Mouse (Mus musculus) erythroblast, embryonic 14.5 days (primary cell): ENCODE measurements around the gene Cd3g. TPM values are rescaled to one million over a fixed set of nuclear protein-coding genes. Genes with fewer than 3 reads are reported as not detected.

Experiments
- H3K27me3 ChIP-seq: 2 replicates; pipeline ENCODE4 v1.6.1; 2012; ENCODE audit warnings: inconsistent platforms; ENCODE audit not compliant: control insufficient read depth
- H3K36me3 ChIP-seq: 2 replicates; pipeline ENCODE4 v1.6.1; 2012; ENCODE audit warnings: mild to moderate bottlenecking, inconsistent platforms; ENCODE audit not compliant: control insufficient read depth
- H3K4me1 ChIP-seq: 2 replicates; pipeline ENCODE4 v1.6.1; 2012; ENCODE audit warnings: inconsistent platforms; ENCODE audit not compliant: control insufficient read depth
- H3K4me3 ChIP-seq: replicated peaks from 2 replicates; pipeline ENCODE3; 2012; ENCODE audit warnings: moderate library complexity, mild to moderate bottlenecking, inconsistent platforms
- H3K9me3 ChIP-seq: 2 replicates; pipeline ENCODE4 v1.6.1; 2012; ENCODE audit warnings: low read length, inconsistent platforms, mixed read lengths; ENCODE audit not compliant: control insufficient read depth
- GATA1 ChIP-seq: IDR thresholded peaks from 2 replicates; pipeline ENCODE4 v1.6.1; 2012; ENCODE audit warnings: low read length, inconsistent platforms, mixed read lengths
- TAL1 ChIP-seq: IDR thresholded peaks from 3 replicates; pipeline ENCODE4 v1.6.1; 2012; ENCODE audit warnings: low read length, inconsistent platforms, mixed read lengths
- polyA plus RNA-seq: library from polyadenylated mRNA; stranded (reverse); fragments of >175 nt; gene quantifications from 2 replicates; pipeline ENCODE4 v1.2.3, GENCODE M21; 2012

The Cd3g gene
- not detected in 2 replicates for polyA plus RNA-seq

- H3K9me3 ChIP-seq: no peaks in the 10 kb centered on the region
- TF ChIP-seq TAL1: no peak
- TF ChIP-seq GATA1: no peak
- H3K4me1 ChIP-seq: peaks cover 9% of the 10 kb centered on the region
- H3K36me3 ChIP-seq: no peaks in the 10 kb centered on the region
- no peak within 1 kb of the TSS for H3K4me3 ChIP-seq
- H3K27me3 ChIP-seq: peaks cover 12% of the 10 kb centered on the region
These were observed at the start of gene Cd3g for GRCm38 (mm10) chr9:44980242-44980641. TSS of gene Cd3g (minus strand) at chr9:44980431.

GRCm38 (mm10) chr9:45027376-45027775 lies 47.1 kb upstream of the Cd3g start:
- Histone ChIP-seq H3K27me3 (peaks cover 6% of the 10 kb centered on the region), H3K9me3 (no peaks in the 10 kb centered on the region), H3K4me3 (no peak overlapping the region), H3K4me1 (no peaks in the 10 kb centered on the region), H3K36me3 (no peaks in the 10 kb centered on the region)
- no peak for TF ChIP-seq TAL1
- no peak for TF ChIP-seq GATA1

GRCm38 (mm10) chr9:45024187-45024586 lies 44.0 kb upstream of the Cd3g start:
- H3K27me3 ChIP-seq: peaks cover 6% of the 10 kb centered on the region
- no peak overlapping the region for H3K4me3 ChIP-seq
- H3K36me3 ChIP-seq: no peaks in the 10 kb centered on the region
- no peaks in the 10 kb centered on the region for H3K4me1 ChIP-seq
- no peaks in the 10 kb centered on the region for H3K9me3 ChIP-seq
- TF ChIP-seq GATA1 (no peak), TAL1 (no peak)

- peaks cover 3% of the 10 kb centered on the region for H3K27me3 ChIP-seq
- H3K9me3 ChIP-seq: no peaks in the 10 kb centered on the region
- no peak for TF ChIP-seq TAL1
- no peak for TF ChIP-seq GATA1
These were observed 43.4 kb upstream of the Cd3g start for GRCm38 (mm10) chr9:45023638-45024037.

GRCm38 (mm10) chr9:45022800-45023199 lies 42.6 kb upstream of the Cd3g start:
- H3K36me3 ChIP-seq: no peaks in the 10 kb centered on the region
- no peak overlapping the region for H3K4me3 ChIP-seq
- no peak for TF ChIP-seq TAL1
- TF ChIP-seq GATA1: no peak
- no peaks in the 10 kb centered on the region for H3K9me3 ChIP-seq
- H3K27me3 ChIP-seq: peaks cover 3% of the 10 kb centered on the region
- no peaks in the 10 kb centered on the region for H3K4me1 ChIP-seq

More at GRCm38 (mm10) chr9:45023638-45024037, 43.4 kb upstream of the Cd3g start:
- Histone ChIP-seq H3K4me1 (no peaks in the 10 kb centered on the region), H3K4me3 (no peak overlapping the region), H3K36me3 (no peaks in the 10 kb centered on the region)

GRCm38 (mm10) chr9:45018031-45018430 lies 37.8 kb upstream of the Cd3g start:
- Histone ChIP-seq H3K36me3 (no peaks in the 10 kb centered on the region), H3K27me3 (no peaks in the 10 kb centered on the region), H3K4me3 (no peak overlapping the region), H3K9me3 (peaks cover 2% of the 10 kb centered on the region; the same call in 1 of the 2 replicates), H3K4me1 (no peaks in the 10 kb centered on the region)
- TF ChIP-seq TAL1 (no peak), GATA1 (no peak)

- Histone ChIP-seq H3K4me1 (no peaks in the 10 kb centered on the region), H3K4me3 (no peak overlapping the region), H3K27me3 (no peaks in the 10 kb centered on the region), H3K9me3 (peaks cover 2% of the 10 kb centered on the region; the same call in 1 of the 2 replicates), H3K36me3 (no peaks in the 10 kb centered on the region)
- TF ChIP-seq TAL1: no peak
- no peak for TF ChIP-seq GATA1
These were observed 35.6 kb upstream of the Cd3g start for GRCm38 (mm10) chr9:45015841-45016240.

GRCm38 (mm10) chr9:45014879-45015278 lies 34.6 kb upstream of the Cd3g start:
- Histone ChIP-seq H3K4me1 (no peaks in the 10 kb centered on the region), H3K36me3 (no peaks in the 10 kb centered on the region), H3K9me3 (peaks cover 2% of the 10 kb centered on the region; the same call in 1 of the 2 replicates), H3K4me3 (no peak overlapping the region), H3K27me3 (no peaks in the 10 kb centered on the region)
- TF ChIP-seq TAL1: no peak
- no peak for TF ChIP-seq GATA1

GRCm38 (mm10) chr9:45011291-45011690 lies 31.1 kb upstream of the Cd3g start:
- no peaks in the 10 kb centered on the region for H3K36me3 ChIP-seq
- 0 out of 2 replicates have a peak, but pooled peaks cover 2% of the 10 kb centered on the region for H3K27me3 ChIP-seq

GRCm38 (mm10) chr9:45010461-45010860 lies 30.2 kb upstream of the Cd3g start:
- H3K36me3 ChIP-seq: no peaks in the 10 kb centered on the region
- H3K4me1 ChIP-seq: no peaks in the 10 kb centered on the region
- H3K9me3 ChIP-seq: peaks cover 2% of the 10 kb centered on the region; the same call in 1 of the 2 replicates
- H3K27me3 ChIP-seq: 0 out of 2 replicates have a peak, but pooled peaks cover 2% of the 10 kb centered on the region
- TF ChIP-seq GATA1: no peak
- TF ChIP-seq TAL1: no peak
- H3K4me3 ChIP-seq: no peak overlapping the region

More at GRCm38 (mm10) chr9:45011291-45011690, 31.1 kb upstream of the Cd3g start:
- TF ChIP-seq GATA1: no peak
- TF ChIP-seq TAL1: no peak
- H3K9me3 ChIP-seq: peaks cover 2% of the 10 kb centered on the region; the same call in 1 of the 2 replicates
- no peak overlapping the region for H3K4me3 ChIP-seq
- H3K4me1 ChIP-seq: no peaks in the 10 kb centered on the region
